Mouse (Mus musculus) heart, embryonic 13.5 days (tissue): ENCODE data around the gene Cdyl. TPM values are rescaled to one million over a fixed set of nuclear protein-coding genes. Genes with fewer than 3 reads are reported as not detected.
"Not testable (repeated sequence)": the region's sequence is repeated elsewhere in the genome, so short reads cannot be mapped to it uniquely, and the experiment has no call there.

ENCODE experiments used
- ATAC-seq: fragments of 200-750 bp; cut with Nextera tagmentation; 2 replicates; pipeline ENCODE4 v1.8.0; 2017; ENCODE audit warnings: moderate TSS enrichment; ENCODE audit not compliant: insufficient number of reproducible peaks, low FRiP score, low TSS enrichment; ENCODE audit errors: extremely low read depth
- H3K27ac ChIP-seq: fragments of 300-500 bp; sonication (generic); replicated peaks from 2 replicates; pipeline ENCODE4 v1.5.1; 2015; ENCODE audit warnings: moderate library complexity, mild to moderate bottlenecking, inconsistent platforms
- H3K27me3 ChIP-seq: fragments of 300-500 bp; sonication (generic); replicated peaks from 2 replicates; pipeline ENCODE4 v1.6.1; 2015; ENCODE audit warnings: mild to moderate bottlenecking, inconsistent platforms
- H3K36me3 ChIP-seq: fragments of 300-500 bp; sonication (generic); 2 replicates; pipeline ENCODE4 v1.6.1; 2015; ENCODE audit warnings: mild to moderate bottlenecking, inconsistent platforms
- H3K4me1 ChIP-seq: fragments of 300-500 bp; sonication (generic); 2 replicates; pipeline ENCODE4 v1.6.1; 2015; ENCODE audit warnings: inconsistent platforms
- H3K4me2 ChIP-seq: fragments of 300-500 bp; sonication (generic); 2 replicates; pipeline ENCODE4 v1.6.1; 2015; ENCODE audit warnings: inconsistent platforms, mild to moderate bottlenecking, moderate library complexity
- H3K4me3 ChIP-seq: fragments of 300-500 bp; sonication (generic); 2 replicates; pipeline ENCODE4 v1.5.1; 2015; ENCODE audit warnings: moderate library complexity, mild to moderate bottlenecking, inconsistent platforms
- H3K9ac ChIP-seq: fragments of 300-500 bp; sonication (generic); 2 replicates; pipeline ENCODE4 v1.6.1; 2015; ENCODE audit warnings: inconsistent platforms, mild to moderate bottlenecking, moderate library complexity
- H3K9me3 ChIP-seq: fragments of 300-500 bp; sonication (generic); 2 replicates; pipeline ENCODE4 v1.6.1; 2016; ENCODE audit warnings: inconsistent platforms
- WGBS: fragments of 180-500 bp; shearing (Covaris S2); methylation state at CpG from one replicate; pipeline ENCODE4 v1.1.7; 2015; ENCODE audit warnings: mixed read lengths; 5-methylcytosine and 5-hydroxymethylcytosine counted together
- polyA plus RNA-seq: library from polyadenylated mRNA; unstranded; fragments of >200 nt; fragmentation: Nextera tagmentation; extraction: Ambion mirVana; gene quantifications from 2 replicates; pipeline ENCODE4 v1.2.1, GENCODE M21; 2015

Gene Cdyl
- polyA plus RNA-seq, 1 experiment from 2014 or later, result 10.2 TPM

- Histone ChIP-seq H3K27me3 (no peaks in the 10 kb centered on the region), H3K4me3 (no peak overlapping the region), H3K9me3 (no peaks in the 10 kb centered on the region), H3K4me1 (peaks cover 67% of the 10 kb centered on the region), H3K4me2 (peak overlapping the region; percentile 28; the same call in 1 of the 2 replicates), H3K27ac (peak overlapping the region; percentile 63), H3K9ac (no peak overlapping the region), H3K36me3 (peaks cover 43% of the 10 kb centered on the region)
- 64% methylated on average over 16 of the region's 16 CpGs for WGBS
- no peak for ATAC-seq
These were observed 156.2 kb downstream of the Cdyl start for GRCm38 (mm10) chr13:35815782-35816368.

- Histone ChIP-seq H3K4me2 (no peak overlapping the region), H3K9me3 (no peaks in the 10 kb centered on the region), H3K4me1 (peaks cover 55% of the 10 kb centered on the region), H3K27me3 (no peaks in the 10 kb centered on the region), H3K36me3 (peaks cover 43% of the 10 kb centered on the region), H3K27ac (no peak overlapping the region), H3K4me3 (no peak overlapping the region), H3K9ac (no peak overlapping the region)
- WGBS, result 77% methylated on average over 3 of the region's 3 CpGs
- no peak for ATAC-seq
These were observed 158.0 kb downstream of the Cdyl start for GRCm38 (mm10) chr13:35817626-35818025.

GRCm38 (mm10) chr13:35818060-35818459, 158.4 kb downstream of the Cdyl start:
- Histone ChIP-seq H3K4me3 (no peak overlapping the region), H3K36me3 (peaks cover 43% of the 10 kb centered on the region), H3K27me3 (no peaks in the 10 kb centered on the region), H3K4me2 (no peak overlapping the region), H3K9ac (no peak overlapping the region), H3K9me3 (no peaks in the 10 kb centered on the region), H3K27ac (no peak overlapping the region), H3K4me1 (peaks cover 54% of the 10 kb centered on the region)
- ATAC-seq, result no peak
- WGBS, result 90% methylated on average over 4 of the region's 4 CpGs

- no peaks in the 10 kb centered on the region for H3K27me3 ChIP-seq
These were observed 162.3 kb downstream of the Cdyl start for GRCm38 (mm10) chr13:35821821-35822454.

GRCm38 (mm10) chr13:35822795-35823194, 163.2 kb downstream of the Cdyl start:
- Histone ChIP-seq H3K9ac (no peak overlapping the region), H3K4me3 (no peak overlapping the region), H3K4me2 (no peak overlapping the region), H3K4me1 (peaks cover 26% of the 10 kb centered on the region), H3K36me3 (peaks cover 57% of the 10 kb centered on the region), H3K27me3 (no peaks in the 10 kb centered on the region), H3K27ac (no peak overlapping the region), H3K9me3 (no peaks in the 10 kb centered on the region)
- no peak for ATAC-seq
- 87% methylated on average over 8 of the region's 8 CpGs for WGBS

More at GRCm38 (mm10) chr13:35821821-35822454, 162.3 kb downstream of the Cdyl start:
- Histone ChIP-seq H3K36me3 (peaks cover 59% of the 10 kb centered on the region), H3K4me3 (no peak overlapping the region), H3K4me2 (no peak overlapping the region), H3K27ac (no peak overlapping the region), H3K9me3 (no peaks in the 10 kb centered on the region), H3K4me1 (peaks cover 35% of the 10 kb centered on the region), H3K9ac (no peak overlapping the region)
- WGBS, result 68% methylated on average over 10 of the region's 10 CpGs
- ATAC-seq, result no peak

GRCm38 (mm10) chr13:35825639-35826038, 166.0 kb downstream of the Cdyl start:
- ATAC-seq, result no peak
- Histone ChIP-seq H3K9me3 (no peaks in the 10 kb centered on the region), H3K4me3 (no peak overlapping the region), H3K4me2 (no peak overlapping the region), H3K9ac (no peak overlapping the region), H3K27ac (no peak overlapping the region), H3K27me3 (no peaks in the 10 kb centered on the region), H3K36me3 (peaks cover 34% of the 10 kb centered on the region), H3K4me1 (peaks cover 14% of the 10 kb centered on the region; the same call in 1 of the 2 replicates)
- 51% methylated on average over 2 of the region's 2 CpGs for WGBS

- Histone ChIP-seq H3K36me3 (peaks cover 4% of the 10 kb centered on the region; the same call in 1 of the 2 replicates), H3K9ac (no peak overlapping the region), H3K27ac (no peak overlapping the region), H3K4me1 (peaks cover 39% of the 10 kb centered on the region), H3K9me3 (no peaks in the 10 kb centered on the region), H3K4me3 (no peak overlapping the region), H3K27me3 (no peaks in the 10 kb centered on the region), H3K4me2 (no peak overlapping the region)
- 45% methylated on average over 6 of the region's 6 CpGs for whole genome bisulfite sequencing
- no peak for ATAC-seq
These were observed 173.0 kb downstream of the Cdyl start for GRCm38 (mm10) chr13:35832676-35833075.

DNA sequence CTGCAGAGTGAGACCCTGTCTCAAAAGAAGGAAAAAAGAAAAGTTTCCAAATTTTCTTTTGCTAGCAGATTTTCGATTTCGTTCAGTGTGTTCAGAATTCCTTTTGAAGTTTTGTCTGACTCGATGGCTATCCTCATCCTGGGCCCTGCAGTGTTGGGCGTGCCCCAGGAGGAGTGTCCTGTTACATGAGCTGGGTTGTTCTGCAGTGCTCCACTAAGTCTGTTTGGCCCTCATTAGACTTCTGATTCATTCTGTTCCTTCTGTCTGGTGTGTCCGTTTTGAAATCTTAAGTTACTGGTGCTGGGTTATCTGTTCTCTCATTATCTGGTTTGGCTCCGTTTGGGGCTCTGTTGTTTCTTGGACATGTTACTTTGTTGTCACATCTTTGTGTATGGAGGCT, 174.3 kb downstream of the Cdyl start:
- H3K27me3 ChIP-seq, result no peaks in the 10 kb centered on the region
- H3K4me3 ChIP-seq, result no peak overlapping the region
- H3K9ac ChIP-seq, result no peak overlapping the region
- no peak for ATAC-seq
- peak overlapping the region; percentile 12; the same call in 1 of the 2 replicates for H3K27ac ChIP-seq
- no peaks in the 10 kb centered on the region for H3K9me3 ChIP-seq
- H3K4me1 ChIP-seq, result peaks cover 39% of the 10 kb centered on the region
- H3K36me3 ChIP-seq, result peaks cover 4% of the 10 kb centered on the region; the same call in 1 of the 2 replicates
- 28% methylated on average over 6 of the region's 6 CpGs for WGBS
- no peak overlapping the region for H3K4me2 ChIP-seq

DNA sequence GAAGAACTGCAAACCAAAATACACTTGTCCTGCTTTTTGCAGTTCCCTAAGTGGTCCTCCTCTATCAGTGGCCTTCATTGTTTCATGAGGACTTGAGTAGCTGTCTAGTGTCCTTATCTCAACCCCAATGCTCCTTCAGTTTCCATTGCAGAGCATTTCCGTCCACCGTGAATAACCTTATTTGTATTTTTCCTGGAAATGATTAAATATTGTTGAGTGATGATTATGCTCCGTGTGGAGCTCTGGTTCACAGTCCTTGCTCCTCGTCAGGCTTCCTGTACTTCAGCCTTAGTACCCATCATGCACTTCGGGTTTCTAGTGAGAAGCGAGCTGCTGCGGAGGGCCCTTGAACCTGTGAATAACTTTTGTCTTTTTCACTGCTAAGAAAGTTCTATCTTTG, 176.0 kb downstream of the Cdyl start:
- Histone ChIP-seq H3K27ac (0 out of 2 replicates have a peak overlapping the region, but pooled peaks have one; percentile 20), H3K9me3 (no peaks in the 10 kb centered on the region), H3K4me1 (peaks cover 42% of the 10 kb centered on the region), H3K4me2 (no peak overlapping the region), H3K36me3 (peaks cover 4% of the 10 kb centered on the region; the same call in 1 of the 2 replicates), H3K4me3 (no peak overlapping the region), H3K27me3 (no peaks in the 10 kb centered on the region), H3K9ac (no peak overlapping the region)
- ATAC-seq, result no peak
- 42% methylated on average over 7 of the region's 7 CpGs for WGBS

GRCm38 (mm10) chr13:35836501-35836900, 176.9 kb downstream of the Cdyl start:
- not testable (repeated sequence) for H3K9me3 ChIP-seq, H3K27me3 ChIP-seq, H3K4me2 ChIP-seq, H3K9ac ChIP-seq, H3K27ac ChIP-seq, H3K36me3 ChIP-seq, ATAC-seq, H3K4me3 ChIP-seq
- H3K4me1 ChIP-seq, result peaks cover 46% of the 10 kb centered on the region
- 83% methylated on average over 7 of the region's 7 CpGs for WGBS

GRCm38 (mm10) chr13:35840102-35840501, 180.5 kb downstream of the Cdyl start:
- Histone ChIP-seq H3K27me3 (no peaks in the 10 kb centered on the region), H3K4me1 (peaks cover 55% of the 10 kb centered on the region), H3K4me3 (no peak overlapping the region), H3K9ac (no peak overlapping the region), H3K9me3 (no peaks in the 10 kb centered on the region), H3K4me2 (no peak overlapping the region), H3K27ac (no peak overlapping the region), H3K36me3 (peaks cover 3% of the 10 kb centered on the region; the same call in 1 of the 2 replicates)
- no peak for ATAC-seq
- 83% methylated on average over 10 of the region's 10 CpGs for WGBS

DNA sequence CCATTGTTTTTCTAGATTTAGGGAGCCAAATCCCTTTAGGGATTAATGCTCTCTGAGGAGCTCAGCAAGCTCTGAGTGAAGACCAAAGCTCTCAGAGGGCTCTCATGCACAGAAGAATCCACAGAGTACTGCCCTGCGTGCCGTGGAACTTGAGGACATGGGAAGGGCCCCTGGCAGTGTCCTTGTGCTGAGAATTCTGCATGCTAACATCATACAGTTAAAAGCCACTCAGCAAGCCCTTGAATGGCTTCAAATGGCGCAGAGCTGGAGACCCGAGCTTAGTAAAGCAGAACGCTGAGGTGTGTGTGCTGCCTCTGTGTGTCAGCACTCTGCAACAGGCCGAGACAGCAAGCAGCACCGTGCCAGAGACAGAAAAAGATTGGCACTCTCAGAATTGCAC, 183.8 kb downstream of the Cdyl start:
- Histone ChIP-seq H3K27me3 (no peaks in the 10 kb centered on the region), H3K27ac (peak overlapping the region; percentile 44), H3K36me3 (peaks cover 3% of the 10 kb centered on the region; the same call in 1 of the 2 replicates), H3K4me1 (peaks cover 74% of the 10 kb centered on the region), H3K4me2 (no peak overlapping the region), H3K9ac (no peak overlapping the region), H3K4me3 (no peak overlapping the region), H3K9me3 (no peaks in the 10 kb centered on the region)
- WGBS, result 42% methylated on average over 7 of the region's 7 CpGs
- ATAC-seq, result no peak
